Mouse (Mus musculus) layer of hippocampus, adult 6 months (tissue): ENCODE results near the gene Slc23a3. TPM values are rescaled to one million over a fixed set of nuclear protein-coding genes. Genes with fewer than 3 reads are reported as not detected.

Source experiments
- long read RNA-seq, 2 experiments: library from polyadenylated mRNA; unstranded; transcript quantifications; one replicate each; pipeline ENCODE4 v2.0.0; 2019 to 2020
- polyA plus RNA-seq: library from polyadenylated mRNA; unstranded; fragments of <200 nt; fragmentation: Nextera tagmentation; gene quantifications from 2 replicates; pipeline ENCODE4 v1.2.3, GENCODE M21; 2021

Slc23a3 gene
- polyA plus RNA-seq = 1.0 and 1.5 TPM in 2 replicates
- long read RNA-seq, experiment 1, partial matches to known transcripts = 1 of 2 reads
- long read RNA-seq, experiment 1, other reads (novel, unspliced or antisense) = 1 of 2 reads
- long read RNA-seq, experiment 2 = 0 reads

DNA sequence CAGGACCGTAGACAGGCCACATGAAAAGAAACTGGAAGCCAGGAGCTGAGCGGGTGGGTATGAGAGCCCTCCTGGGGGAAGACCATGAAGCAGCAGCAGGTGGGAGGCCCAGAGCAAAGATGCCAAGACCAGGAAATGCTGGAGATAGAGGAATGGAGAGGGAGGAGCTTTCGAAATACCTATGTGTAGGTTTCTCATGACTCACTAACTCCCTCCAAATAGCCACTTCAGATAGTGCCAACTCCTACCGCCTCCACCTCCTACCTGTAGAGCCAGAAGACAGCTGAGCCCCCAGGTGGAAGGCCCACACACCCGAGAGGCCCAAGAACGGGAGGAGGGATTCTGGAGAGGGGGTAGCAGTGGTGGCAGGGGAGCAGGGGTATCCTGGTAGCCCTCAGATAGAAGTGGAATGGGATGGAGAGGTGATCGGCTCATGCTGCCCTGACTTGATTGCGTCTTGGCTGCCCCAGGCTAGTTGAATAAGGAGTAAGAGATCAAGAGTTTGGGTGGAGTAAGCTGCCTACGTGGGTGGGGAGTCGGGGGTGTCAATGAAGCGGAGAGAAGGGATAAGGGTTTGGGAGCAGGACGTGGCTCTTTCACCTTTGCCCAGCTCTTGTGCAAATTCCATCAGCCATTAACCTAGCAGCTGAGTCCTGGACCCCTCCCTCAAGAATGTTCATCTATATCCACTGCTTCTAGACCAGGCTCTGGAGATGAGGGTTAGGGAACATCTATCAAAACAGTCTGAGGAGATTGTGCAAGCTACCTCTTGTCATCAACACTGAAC, at the start of gene Slc23a3:
Gene Slc23a3, minus strand, starts transcription at position 470 of the 787 bp plus-strand sequence.

GRCm38 (mm10) chr1:75180105-75180590, 46.5 kb upstream of the Slc23a3 start, which contains the start of gene Abcb6:
Abcb6 (minus strand) TSS chr1:75180392.

DNA sequence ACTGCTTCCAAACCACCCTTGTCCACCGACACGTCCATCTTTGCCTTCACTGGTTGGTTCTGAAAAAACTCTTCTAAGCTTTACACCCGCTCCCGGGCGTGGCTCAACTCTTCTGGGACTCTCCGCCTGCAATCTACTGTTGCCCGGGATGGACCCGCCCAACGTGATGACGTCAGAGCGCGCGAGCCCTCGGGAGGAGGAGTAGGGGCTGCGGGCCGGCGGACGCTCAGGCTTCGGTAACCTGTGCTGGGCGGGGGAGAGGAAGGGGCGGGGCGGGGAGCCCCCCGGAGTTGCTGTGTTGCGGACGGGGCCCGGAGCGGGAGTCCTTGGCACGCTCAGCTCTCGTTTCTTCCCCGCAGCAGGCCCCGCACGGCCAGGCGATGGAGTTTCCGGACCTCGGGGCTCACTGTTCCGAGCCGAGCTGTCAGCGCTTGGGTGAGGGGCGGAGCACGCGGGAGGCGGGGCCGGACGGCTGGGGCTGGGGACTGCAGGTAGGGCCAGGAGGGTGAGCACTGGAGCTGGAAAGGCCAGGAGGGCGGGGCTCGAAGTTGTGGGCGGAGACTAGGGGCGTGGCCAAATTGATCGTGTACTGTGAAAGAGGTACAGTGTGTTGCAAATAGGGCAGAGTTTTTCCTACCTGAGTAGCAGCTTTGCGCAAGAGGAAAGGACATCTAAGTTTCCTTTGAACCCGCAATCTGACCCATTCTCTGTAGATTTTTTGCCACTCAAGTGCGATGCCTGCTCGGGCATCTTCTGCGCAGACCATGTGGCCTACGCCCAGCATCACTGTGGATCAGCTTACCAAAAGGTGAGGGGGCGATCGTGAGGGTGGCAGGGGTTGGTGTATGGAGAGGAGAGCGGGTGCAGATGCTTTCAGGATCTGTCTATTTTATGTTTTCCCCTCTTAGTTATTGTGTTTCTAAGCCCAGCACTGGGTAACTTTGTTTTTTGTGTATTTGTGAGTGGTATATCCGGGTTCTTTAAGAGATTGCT, 35.1 kb upstream of the Slc23a3 start, which contains the start of gene Zfand2b:
Gene Zfand2b, plus strand, starts transcription at position 175 of the 993 bp plus-strand sequence.

DNA sequence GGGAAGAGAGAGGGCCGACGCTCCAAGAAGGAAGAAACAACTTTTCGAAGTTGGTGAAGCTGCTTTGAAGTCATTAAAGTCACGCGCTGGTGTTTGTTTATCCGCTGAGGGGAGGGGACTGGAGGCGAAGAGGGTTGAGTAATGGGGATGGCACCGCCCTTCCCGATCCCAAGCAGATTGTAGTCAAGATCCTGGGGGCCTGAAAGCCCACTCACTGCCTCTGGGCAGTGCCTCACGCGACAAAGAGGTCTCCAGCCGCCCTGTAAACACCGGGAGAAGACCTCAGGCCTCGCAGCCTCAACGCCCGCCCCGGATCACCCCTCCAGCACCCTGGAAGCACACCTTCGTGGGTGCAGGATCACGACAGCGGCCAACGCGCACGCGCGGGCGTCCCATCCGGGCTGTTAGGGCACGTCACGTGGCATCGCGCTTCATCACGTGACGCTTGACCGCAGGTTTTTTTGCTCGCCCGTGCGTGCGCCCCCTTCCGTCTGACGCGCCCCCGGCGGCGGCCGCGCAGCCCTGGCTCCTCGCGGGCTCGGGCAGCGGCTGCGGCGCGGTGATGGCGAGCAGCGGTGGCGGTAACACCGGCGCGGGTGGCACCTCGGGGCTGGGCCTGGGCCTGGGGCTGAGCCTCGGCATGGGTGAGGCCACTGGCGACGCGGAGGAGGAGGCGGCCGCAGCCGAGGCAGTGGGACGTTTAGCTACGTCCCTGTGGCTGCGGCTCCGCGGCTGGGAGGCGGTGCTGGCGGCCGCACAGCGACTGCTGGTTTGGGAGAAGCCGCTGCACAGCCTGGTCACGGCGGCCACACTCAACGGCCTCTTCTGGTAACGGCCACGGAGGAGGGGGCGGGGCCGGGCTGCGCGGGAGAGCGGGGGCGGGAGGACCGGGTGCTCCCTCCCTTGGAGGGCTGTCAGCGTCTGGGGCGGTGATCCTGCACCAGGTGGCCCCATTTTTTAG, 8.9 kb upstream of the Slc23a3 start, which contains the start of the genes Cnppd1 and Retreg2:
Gene Cnppd1, minus strand, starts transcription at position 411 of the 961 bp plus-strand sequence.
Gene Retreg2, plus strand, starts transcription at position 478 of the 961 bp plus-strand sequence.

GRCm38 (mm10) chr1:75124346-75125321, 9.1 kb downstream of the Slc23a3 start, which contains the start of gene Nhej1:
Nhej1 (minus strand) TSS chr1:75125200.

Other genes starting within 250 kb of the Slc23a3 start
- 0.16 TPM in 1 of 2 replicates, not detected in the other for gene Fev, start 248.5 kb downstream of the Slc23a3 start, polyA plus RNA-seq
- 0.35 and 0.65 TPM in 2 replicates for gene Cryba2, start 240.7 kb downstream of the Slc23a3 start, polyA plus RNA-seq
- gene Cfap65, start 198.3 kb downstream of the Slc23a3 start, polyA plus RNA-seq = 0.83 and 1.5 TPM in 2 replicates
- gene Ihh, start 182.2 kb downstream of the Slc23a3 start, polyA plus RNA-seq = 0.14 TPM in 1 of 2 replicates, not detected in the other
- 3.3 and 3.6 TPM in 2 replicates for gene Nhej1, start 8.7 kb downstream of the Slc23a3 start, polyA plus RNA-seq
- gene Cnppd1, start 8.8 kb upstream of the Slc23a3 start, polyA plus RNA-seq = 7.4 and 10.8 TPM in 2 replicates
- 70.3 and 86.5 TPM in 2 replicates for gene Retreg2, start 8.9 kb upstream of the Slc23a3 start, polyA plus RNA-seq
- gene Zfand2b, start 34.8 kb upstream of the Slc23a3 start, polyA plus RNA-seq = 38.0 and 45.0 TPM in 2 replicates
- gene Abcb6, start 46.5 kb upstream of the Slc23a3 start, polyA plus RNA-seq = 12.8 and 13.0 TPM in 2 replicates
- 9.8 and 11.1 TPM in 2 replicates for gene Ankzf1, start 58.3 kb upstream of the Slc23a3 start, polyA plus RNA-seq
- gene Atg9a, start 58.3 kb upstream of the Slc23a3 start, polyA plus RNA-seq = 44.9 and 48.7 TPM in 2 replicates
- gene Glb1l, start 76.9 kb upstream of the Slc23a3 start, polyA plus RNA-seq = 2.3 and 3.4 TPM in 2 replicates
- 78.9 and 82.4 TPM in 2 replicates for gene Stk16, start 76.9 kb upstream of the Slc23a3 start, polyA plus RNA-seq
- gene Tuba4a, start 86.0 kb upstream of the Slc23a3 start, polyA plus RNA-seq = 181 and 191 TPM in 2 replicates
- gene A630095N17Rik, start 98.2 kb upstream of the Slc23a3 start, polyA plus RNA-seq = not detected in 2 replicates
- gene Dnajb2, start 102.5 kb upstream of the Slc23a3 start, polyA plus RNA-seq = 46.9 and 49.3 TPM in 2 replicates
- gene Ptprn, start 130.6 kb upstream of the Slc23a3 start, polyA plus RNA-seq = 65.6 and 80.8 TPM in 2 replicates
- 215 and 219 TPM in 2 replicates for gene Resp18, start 144.5 kb upstream of the Slc23a3 start, polyA plus RNA-seq
- 68.5 and 77.2 TPM in 2 replicates for gene Dnpep, start 184.1 kb upstream of the Slc23a3 start, polyA plus RNA-seq
- 1.2 TPM in 2 replicates for gene Des, start 226.4 kb upstream of the Slc23a3 start, polyA plus RNA-seq
- gene Speg, start 241.4 kb upstream of the Slc23a3 start, polyA plus RNA-seq = 50.9 and 52.6 TPM in 2 replicates